Mouse (Mus musculus) liver, embryonic 12.5 days (tissue): ENCODE data around the gene Slc35f1. TPM values are rescaled to one million over a fixed set of nuclear protein-coding genes. Genes with fewer than 3 reads are reported as not detected.

ENCODE experiments used
- ATAC-seq: fragments of 200-750 bp; cut with Nextera tagmentation; 2 replicates; pipeline ENCODE4 v1.8.0; 2017; ENCODE audit warnings: moderate number of reproducible peaks, mild to moderate bottlenecking, moderate library complexity
- H3K27ac ChIP-seq: fragments of 300-500 bp; sonication (generic); 2 replicates; pipeline ENCODE4 v1.5.1; 2016; ENCODE audit warnings: mild to moderate bottlenecking
- H3K27me3 ChIP-seq: fragments of 300-500 bp; sonication (generic); replicated peaks from 2 replicates; pipeline ENCODE4 v1.6.1; 2016; ENCODE audit warnings: mild to moderate bottlenecking, moderate library complexity
- H3K36me3 ChIP-seq: fragments of 300-500 bp; sonication (generic); 2 replicates; pipeline ENCODE4 v1.6.1; 2016; ENCODE audit warnings: mild to moderate bottlenecking, moderate library complexity
- H3K4me1 ChIP-seq: fragments of 300-500 bp; sonication (generic); 2 replicates; pipeline ENCODE4 v1.6.1; 2016
- H3K4me2 ChIP-seq: fragments of 300-500 bp; sonication (generic); 2 replicates; pipeline ENCODE4 v1.6.1; 2016; ENCODE audit warnings: mild to moderate bottlenecking, moderate library complexity
- H3K4me3 ChIP-seq: fragments of 300-500 bp; sonication (generic); 2 replicates; pipeline ENCODE4 v1.5.1; 2016; ENCODE audit warnings: mild to moderate bottlenecking, moderate library complexity
- H3K9ac ChIP-seq: fragments of 300-500 bp; sonication (generic); 2 replicates; pipeline ENCODE4 v1.6.1; 2016; ENCODE audit warnings: mild to moderate bottlenecking, moderate library complexity
- H3K9me3 ChIP-seq: fragments of 300-500 bp; sonication (generic); replicated peaks from 2 replicates; pipeline ENCODE4 v1.6.1; 2016; ENCODE audit warnings: mild to moderate bottlenecking, moderate library complexity
- WGBS: fragments of 180-500 bp; shearing (Covaris S2); methylation state at CpG from one replicate; pipeline ENCODE4 v1.1.7; 2016; ENCODE audit not compliant: insufficient replicate concordance; 5-methylcytosine and 5-hydroxymethylcytosine counted together
- polyA plus RNA-seq: library from polyadenylated mRNA; unstranded; fragments of >200 nt; fragmentation: Nextera tagmentation; extraction: Ambion mirVana; gene quantifications from 2 replicates; pipeline ENCODE4 v1.2.1, GENCODE M21; 2016

Gene Slc35f1
- polyA plus RNA-seq, 1 experiment from 2014 or later = 0.14 TPM

DNA sequence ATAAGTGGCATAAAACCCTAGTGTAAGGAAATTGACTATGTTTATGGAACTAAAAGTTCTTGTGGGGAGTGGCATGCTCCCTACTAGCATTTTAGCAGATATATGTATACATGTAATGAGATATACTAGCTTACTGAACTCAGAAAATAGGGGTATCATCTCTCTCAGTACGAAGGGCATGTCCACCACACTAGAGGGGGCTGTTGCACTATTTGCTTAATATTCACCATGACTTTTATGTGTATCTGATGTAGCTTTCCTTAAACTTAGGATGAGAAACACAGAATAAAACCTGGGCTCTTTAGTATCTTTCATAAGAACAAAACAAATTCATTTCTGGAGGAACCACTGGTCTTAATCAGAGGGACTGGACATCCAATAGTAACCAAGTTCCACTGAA lies 397.5 kb downstream of the Slc35f1 start:
- Histone ChIP-seq H3K4me1 (no peaks in the 10 kb centered on the region), H3K27ac (no peak overlapping the region), H3K27me3 (no peaks in the 10 kb centered on the region), H3K9me3 (no peaks in the 10 kb centered on the region), H3K9ac (no peak overlapping the region), H3K36me3 (no peaks in the 10 kb centered on the region), H3K4me2 (no peak overlapping the region), H3K4me3 (no peak overlapping the region)
- no peak for ATAC-seq
- 52% methylated on average over 1 of the region's 1 CpGs for WGBS

DNA sequence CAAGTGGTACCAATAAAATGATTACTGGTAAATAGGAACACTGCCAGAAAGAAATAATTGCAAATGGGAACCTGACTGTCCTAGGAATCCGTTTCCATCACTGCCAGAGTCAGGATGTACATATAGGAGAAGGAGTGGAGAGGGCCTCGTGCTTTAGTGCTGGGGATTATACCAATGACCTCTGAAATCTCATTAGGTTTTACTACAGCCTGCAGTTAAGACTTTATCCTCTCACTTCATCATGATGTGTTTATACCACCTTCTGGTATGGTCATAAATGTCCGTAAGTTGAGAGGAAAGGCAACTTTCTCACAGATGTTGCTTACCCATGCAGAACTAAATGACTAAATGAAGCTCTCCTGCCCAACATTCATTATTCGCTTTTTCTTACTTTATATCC lies 401.2 kb downstream of the Slc35f1 start:
- H3K36me3 ChIP-seq = no peaks in the 10 kb centered on the region
- no peak overlapping the region for H3K4me3 ChIP-seq
- no peaks in the 10 kb centered on the region for H3K9me3 ChIP-seq
- ATAC-seq = no peak
- no peaks in the 10 kb centered on the region for H3K4me1 ChIP-seq
- WGBS = 58% methylated on average over 4 of the region's 4 CpGs
- H3K27ac ChIP-seq = no peak overlapping the region
- H3K27me3 ChIP-seq = no peaks in the 10 kb centered on the region
- H3K4me2 ChIP-seq = no peak overlapping the region
- H3K9ac ChIP-seq = no peak overlapping the region

DNA sequence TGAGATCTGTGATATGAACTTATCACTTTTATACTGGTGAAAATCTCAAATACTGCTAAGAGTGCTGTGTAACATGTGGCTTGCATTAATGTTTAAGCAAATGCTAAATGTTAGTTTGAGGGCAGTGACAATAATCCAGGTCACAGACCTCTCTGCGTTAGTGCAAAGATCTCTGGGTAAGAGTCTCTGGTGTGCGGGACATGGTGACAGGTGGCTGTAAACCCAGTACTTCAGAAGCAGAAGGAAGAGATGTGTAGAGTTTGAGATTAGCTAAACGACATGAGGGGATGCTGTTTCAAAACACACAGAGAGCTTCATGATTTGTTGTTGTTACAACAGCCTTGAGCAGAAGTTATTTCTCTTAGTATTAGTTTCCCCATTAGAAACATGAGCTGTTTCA lies 406.1 kb downstream of the Slc35f1 start:
- ATAC-seq = no peak
- Histone ChIP-seq H3K9me3 (no peaks in the 10 kb centered on the region), H3K27me3 (no peaks in the 10 kb centered on the region), H3K4me2 (no peak overlapping the region), H3K4me3 (no peak overlapping the region), H3K9ac (no peak overlapping the region), H3K36me3 (no peaks in the 10 kb centered on the region), H3K27ac (no peak overlapping the region), H3K4me1 (no peaks in the 10 kb centered on the region)
- WGBS = 54% methylated on average over 3 of the region's 3 CpGs

DNA sequence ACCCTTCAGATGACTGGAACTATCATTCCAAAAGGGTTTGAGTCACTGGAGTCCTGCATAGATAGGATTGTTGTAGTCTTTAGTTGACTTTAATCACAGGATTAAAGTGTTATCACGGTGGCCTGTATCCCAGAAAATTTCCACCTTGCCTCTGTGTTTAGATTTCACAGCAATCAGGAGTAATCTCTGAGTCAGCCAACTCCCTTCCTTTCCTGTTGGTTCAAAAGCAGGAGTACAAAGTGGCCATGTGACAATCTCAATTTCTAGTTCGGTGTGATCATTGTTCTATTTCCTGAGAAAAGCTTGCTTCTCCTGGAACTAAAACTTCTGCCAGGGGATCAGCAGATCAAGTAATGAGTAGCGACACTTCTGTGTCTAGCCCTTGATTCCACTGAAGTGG lies 410.5 kb downstream of the Slc35f1 start:
- Histone ChIP-seq H3K4me2 (no peak overlapping the region), H3K27ac (no peak overlapping the region), H3K36me3 (no peaks in the 10 kb centered on the region), H3K4me1 (no peaks in the 10 kb centered on the region), H3K9me3 (no peaks in the 10 kb centered on the region), H3K9ac (no peak overlapping the region), H3K4me3 (no peak overlapping the region), H3K27me3 (no peaks in the 10 kb centered on the region)
- ATAC-seq = no peak
- 57% methylated on average over 3 of the region's 3 CpGs for WGBS

DNA sequence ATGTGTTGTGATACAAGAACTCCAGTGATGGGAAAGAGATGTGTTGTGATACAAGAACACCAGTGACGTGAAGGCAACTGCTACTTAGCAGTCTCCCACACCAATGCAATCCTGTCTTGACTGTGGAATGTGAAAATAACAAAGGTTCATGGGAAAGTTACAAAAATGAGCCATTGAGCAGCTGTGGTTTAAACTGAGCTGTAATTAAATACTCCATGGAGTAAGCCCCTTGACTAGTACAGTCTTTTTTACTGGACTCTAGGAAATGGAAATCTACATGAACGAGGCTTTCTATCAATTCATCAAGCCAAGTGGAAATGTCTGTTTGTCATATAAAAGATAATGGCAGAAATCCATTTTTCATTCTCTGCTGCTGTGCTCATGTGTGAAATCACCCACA lies 411.1 kb downstream of the Slc35f1 start:
- 63% methylated on average over 2 of the region's 2 CpGs for WGBS
- H3K4me2 ChIP-seq = no peak overlapping the region
- H3K9ac ChIP-seq = no peak overlapping the region
- H3K36me3 ChIP-seq = no peaks in the 10 kb centered on the region
- no peaks in the 10 kb centered on the region for H3K4me1 ChIP-seq
- no peak overlapping the region for H3K27ac ChIP-seq
- no peak for ATAC-seq
- no peaks in the 10 kb centered on the region for H3K27me3 ChIP-seq
- no peaks in the 10 kb centered on the region for H3K9me3 ChIP-seq
- no peak overlapping the region for H3K4me3 ChIP-seq

DNA sequence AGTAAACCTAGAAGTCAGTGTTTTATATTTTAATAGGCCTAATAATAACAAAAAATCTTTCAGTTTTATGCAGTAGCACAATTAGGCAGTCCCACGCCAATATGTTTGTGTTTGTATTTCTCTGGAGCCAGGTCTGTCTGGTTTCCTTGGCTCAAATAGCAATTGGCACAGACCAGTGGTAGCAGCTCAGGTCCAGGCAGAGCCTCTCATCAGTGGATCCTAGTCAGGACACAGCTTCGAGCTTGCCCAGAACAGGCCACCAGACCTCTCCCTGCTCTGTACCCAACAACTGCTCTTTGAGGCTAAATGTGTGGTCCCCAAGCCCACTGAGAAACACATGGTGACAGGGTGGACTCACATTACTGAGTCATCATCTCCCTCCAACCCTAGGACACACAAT lies 412.1 kb downstream of the Slc35f1 start:
- no peaks in the 10 kb centered on the region for H3K9me3 ChIP-seq
- H3K4me1 ChIP-seq = no peaks in the 10 kb centered on the region
- H3K9ac ChIP-seq = no peak overlapping the region
- H3K27ac ChIP-seq = no peak overlapping the region
- no peak overlapping the region for H3K4me3 ChIP-seq
- no peaks in the 10 kb centered on the region for H3K27me3 ChIP-seq
- WGBS = 62% methylated on average over 2 of the region's 2 CpGs
- no peak overlapping the region for H3K4me2 ChIP-seq
- no peak for ATAC-seq
- no peaks in the 10 kb centered on the region for H3K36me3 ChIP-seq

DNA sequence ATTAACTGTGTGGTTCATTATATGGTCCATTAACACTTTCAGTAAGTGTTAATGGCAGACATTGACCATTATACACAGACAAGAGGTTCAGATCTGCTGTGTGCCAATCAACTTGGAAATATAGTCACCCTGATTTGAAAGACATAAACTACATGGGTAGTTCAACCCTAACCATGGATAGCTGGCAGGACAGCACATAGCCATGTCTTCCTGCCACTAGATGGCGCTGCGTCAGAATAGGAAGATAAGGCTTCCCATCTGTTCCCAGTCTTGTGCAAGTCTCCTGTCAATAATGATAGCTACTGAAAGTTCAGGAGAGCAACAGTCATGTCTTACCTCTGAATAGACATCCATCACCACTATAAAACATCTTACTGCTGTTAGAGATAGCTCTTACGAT lies 424.7 kb downstream of the Slc35f1 start:
- Histone ChIP-seq H3K9me3 (no peaks in the 10 kb centered on the region), H3K4me3 (no peak overlapping the region), H3K27ac (no peak overlapping the region), H3K9ac (no peak overlapping the region), H3K4me2 (no peak overlapping the region), H3K27me3 (no peaks in the 10 kb centered on the region), H3K36me3 (no peaks in the 10 kb centered on the region), H3K4me1 (no peaks in the 10 kb centered on the region)
- no peak; the same call in 1 of the 2 replicates for ATAC-seq
- 14% methylated on average over 3 of the region's 3 CpGs for WGBS

DNA sequence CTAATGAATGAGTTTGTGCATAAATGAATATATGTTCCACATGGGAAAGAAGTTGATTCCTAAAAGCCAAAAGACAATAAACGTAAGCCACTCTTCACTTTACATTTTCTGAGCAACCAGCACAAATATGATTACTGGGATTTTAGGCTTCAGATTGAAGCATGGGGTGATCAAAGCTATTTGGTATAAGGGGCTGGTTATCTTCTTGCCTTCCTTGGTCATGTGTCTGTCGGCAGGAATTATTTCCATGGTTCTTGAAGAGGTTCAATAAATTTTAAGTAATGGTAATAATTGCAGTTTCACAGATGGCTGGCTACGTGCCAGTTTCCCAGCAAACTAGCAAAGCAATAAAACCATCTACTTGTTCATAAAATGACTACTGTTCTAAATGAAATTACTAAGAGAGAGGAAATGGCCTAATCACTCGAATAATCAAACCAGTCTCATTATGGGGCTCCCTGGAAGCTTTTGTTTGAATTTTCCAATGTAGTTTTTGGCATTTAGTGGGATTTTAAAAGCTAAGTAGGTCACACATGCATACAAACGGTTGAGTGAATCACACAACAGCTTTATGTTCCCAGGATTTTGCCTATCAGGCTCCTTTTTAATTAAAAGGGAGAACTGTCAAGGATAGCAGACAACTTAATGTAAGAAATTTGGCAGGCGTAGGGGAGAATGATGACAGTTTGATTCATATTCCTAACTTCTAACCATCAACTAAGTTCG lies 425.5 kb downstream of the Slc35f1 start:
- Histone ChIP-seq H3K9ac (no peak overlapping the region), H3K9me3 (no peaks in the 10 kb centered on the region), H3K27me3 (no peaks in the 10 kb centered on the region), H3K4me2 (no peak overlapping the region), H3K36me3 (no peaks in the 10 kb centered on the region), H3K27ac (no peak overlapping the region), H3K4me1 (no peaks in the 10 kb centered on the region), H3K4me3 (no peak overlapping the region)
- no peak for ATAC-seq
- 57% methylated on average over 7 of the region's 7 CpGs for WGBS

DNA sequence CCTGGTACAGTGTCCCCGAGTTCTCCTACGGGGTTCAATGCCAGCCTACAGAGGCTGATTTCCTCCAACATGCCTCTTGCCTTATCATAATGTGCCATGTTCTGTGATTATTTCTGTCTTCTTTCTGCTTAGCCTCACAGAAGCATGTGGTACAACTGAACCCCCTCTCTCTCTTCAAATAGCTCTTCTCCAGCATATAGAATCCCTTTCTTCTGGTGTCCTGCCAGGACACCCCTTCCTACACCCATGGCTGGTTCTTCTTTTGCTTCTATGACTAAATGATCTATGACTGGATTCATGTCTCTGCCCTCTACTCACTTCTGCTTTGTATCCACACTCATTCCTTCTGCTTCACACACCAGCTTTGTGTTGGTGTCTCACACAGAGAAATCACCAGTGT lies 430.3 kb downstream of the Slc35f1 start:
- H3K27me3 ChIP-seq = no peaks in the 10 kb centered on the region
- no peak overlapping the region for H3K4me2 ChIP-seq
- no peak for ATAC-seq
- 84% methylated on average over 2 of the region's 2 CpGs for WGBS
- H3K9ac ChIP-seq = no peak overlapping the region
- H3K27ac ChIP-seq = no peak overlapping the region
- H3K36me3 ChIP-seq = no peaks in the 10 kb centered on the region
- no peaks in the 10 kb centered on the region for H3K9me3 ChIP-seq
- H3K4me3 ChIP-seq = no peak overlapping the region
- H3K4me1 ChIP-seq = no peaks in the 10 kb centered on the region

DNA sequence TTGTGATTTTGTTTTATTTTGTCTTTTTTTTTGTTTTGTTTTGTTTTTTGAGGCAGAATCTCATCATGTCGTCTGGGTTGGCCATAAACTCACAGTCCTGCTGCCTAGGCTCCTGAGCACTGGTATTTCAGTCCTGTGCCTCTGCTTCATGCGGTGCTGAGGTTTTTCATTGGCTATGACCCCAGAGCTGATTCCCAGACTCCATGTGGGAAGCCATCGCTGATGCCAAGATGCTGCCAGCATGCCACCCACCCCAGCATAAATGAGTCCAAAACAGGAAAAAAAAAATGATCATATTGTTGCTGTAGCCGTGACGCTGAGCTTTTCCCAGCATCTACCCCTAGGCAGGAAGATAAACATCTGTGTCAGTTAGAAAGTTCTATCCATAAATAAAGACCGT lies 434.0 kb downstream of the Slc35f1 start:
- Histone ChIP-seq H3K4me2 (no peak overlapping the region), H3K9ac (no peak overlapping the region), H3K27me3 (no peaks in the 10 kb centered on the region), H3K36me3 (no peaks in the 10 kb centered on the region), H3K27ac (no peak overlapping the region), H3K4me3 (no peak overlapping the region), H3K4me1 (no peaks in the 10 kb centered on the region), H3K9me3 (no peaks in the 10 kb centered on the region)
- ATAC-seq = no peak
- 60% methylated on average over 6 of the region's 6 CpGs for WGBS

DNA sequence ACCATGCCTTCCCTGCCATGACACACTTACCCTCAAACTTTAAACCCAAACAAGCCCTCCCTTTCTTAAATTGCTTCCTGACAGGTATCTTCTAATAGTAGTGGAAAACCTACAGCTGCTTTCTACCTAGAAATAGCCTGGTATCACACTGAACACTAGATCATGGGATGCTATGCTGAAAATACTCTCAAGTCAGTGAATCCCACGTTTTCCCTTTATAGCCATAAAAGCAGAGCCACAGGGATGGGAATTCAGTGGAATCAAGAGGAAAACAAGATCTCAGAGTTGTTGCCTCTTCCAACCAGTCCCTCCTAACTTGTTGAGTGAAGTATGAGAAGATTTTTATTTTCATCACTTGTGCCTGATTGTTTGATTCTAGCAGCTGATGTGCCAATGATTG lies 442.4 kb downstream of the Slc35f1 start:
- H3K27me3 ChIP-seq = no peaks in the 10 kb centered on the region
- H3K9ac ChIP-seq = no peak overlapping the region
- no peaks in the 10 kb centered on the region for H3K9me3 ChIP-seq
- 41% methylated on average over 1 of the region's 1 CpGs for WGBS
- H3K4me3 ChIP-seq = no peak overlapping the region
- no peaks in the 10 kb centered on the region for H3K36me3 ChIP-seq
- no peak for ATAC-seq
- no peak overlapping the region for H3K4me2 ChIP-seq
- no peaks in the 10 kb centered on the region for H3K4me1 ChIP-seq
- H3K27ac ChIP-seq = no peak overlapping the region

DNA sequence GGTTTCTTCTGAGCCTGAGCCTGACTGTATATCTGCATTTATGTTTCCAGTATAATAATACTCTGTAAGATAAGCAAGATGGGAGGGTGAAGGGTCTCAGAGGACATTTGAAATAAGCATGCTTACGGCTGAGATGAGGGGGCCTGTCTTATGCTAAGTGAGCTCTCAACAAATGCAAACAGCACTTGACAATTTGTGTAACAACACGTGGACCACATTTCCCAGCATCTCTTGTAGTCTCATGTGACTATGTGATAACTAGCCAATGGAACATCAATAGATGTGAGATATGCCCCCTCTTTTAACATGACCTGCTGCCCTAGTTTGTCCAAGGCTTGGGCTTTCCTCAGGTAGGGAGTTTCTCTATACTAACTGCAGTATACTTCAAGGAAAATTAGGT lies 460.0 kb downstream of the Slc35f1 start:
- WGBS = 45% methylated on average over 2 of the region's 2 CpGs
- Histone ChIP-seq H3K4me1 (no peaks in the 10 kb centered on the region), H3K9me3 (no peaks in the 10 kb centered on the region), H3K9ac (no peak overlapping the region), H3K27ac (no peak overlapping the region), H3K4me3 (no peak overlapping the region), H3K36me3 (no peaks in the 10 kb centered on the region), H3K4me2 (no peak overlapping the region), H3K27me3 (no peaks in the 10 kb centered on the region)
- no peak for ATAC-seq

DNA sequence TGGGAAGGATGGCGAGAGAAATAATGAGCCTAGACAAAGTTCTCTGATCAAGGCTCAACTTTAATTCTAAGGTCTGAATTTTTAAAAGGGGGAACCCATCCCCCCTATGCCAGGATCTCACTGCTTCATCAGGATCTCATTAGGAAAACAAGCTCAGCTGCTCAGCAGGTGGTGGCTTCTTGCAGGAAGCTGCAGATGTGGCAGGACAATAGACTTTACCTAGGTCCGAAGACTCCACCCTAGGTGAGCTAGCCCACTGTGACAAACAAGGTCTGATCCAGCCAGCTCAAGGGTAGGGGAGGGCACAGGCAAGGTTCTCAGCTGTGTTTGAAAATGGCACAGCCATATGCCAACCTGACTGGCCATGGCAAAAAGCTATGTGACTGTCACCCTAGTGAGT lies 460.6 kb downstream of the Slc35f1 start:
- H3K9ac ChIP-seq = no peak overlapping the region
- H3K4me3 ChIP-seq = no peak overlapping the region
- no peaks in the 10 kb centered on the region for H3K36me3 ChIP-seq
- H3K4me2 ChIP-seq = no peak overlapping the region
- 63% methylated on average over 2 of the region's 2 CpGs for WGBS
- no peak for ATAC-seq
- H3K4me1 ChIP-seq = no peaks in the 10 kb centered on the region
- no peaks in the 10 kb centered on the region for H3K27me3 ChIP-seq
- H3K27ac ChIP-seq = no peak overlapping the region
- no peaks in the 10 kb centered on the region for H3K9me3 ChIP-seq
